Mouse (Mus musculus) liver, embryonic 11.5 days (tissue): ENCODE measurements at regions not wholly inside any gene's neighbourhood (a gene's known extent, or its start where the extent isn't known, plus 50 kb on each side); places are given as distances from the start of the nearest gene placed in this dataset.

ENCODE experiments used
- ATAC-seq: fragments of 200-750 bp; cut with Nextera tagmentation; replicated peaks from 2 replicates; pipeline ENCODE4 v1.8.0; 2017; ENCODE audit warnings: moderate number of reproducible peaks, mild to moderate bottlenecking, moderate TSS enrichment, moderate library complexity; ENCODE audit not compliant: low FRiP score
- DNase-seq: peaks from one replicate; pipeline ENCODE4 v3.0.0-alpha.2; 2017; ENCODE audit warnings: low spot score
- H3K27ac ChIP-seq: fragments of 300-500 bp; sonication (generic); 2 replicates; pipeline ENCODE4 v1.5.1; 2014; ENCODE audit warnings: mild to moderate bottlenecking, low read depth, low read length, control low read depth
- H3K27me3 ChIP-seq: fragments of 300-500 bp; sonication (generic); replicated peaks from 2 replicates; pipeline ENCODE4 v1.6.1; 2014; ENCODE audit warnings: low read length, mixed read lengths; ENCODE audit not compliant: control insufficient read depth, insufficient read depth
- H3K36me3 ChIP-seq: fragments of 300-500 bp; sonication (generic); 2 replicates; pipeline ENCODE4 v1.6.1; 2014; ENCODE audit warnings: mild to moderate bottlenecking, low read length, moderate library complexity, mixed read lengths; ENCODE audit not compliant: control insufficient read depth, insufficient read depth
- H3K4me1 ChIP-seq: fragments of 300-500 bp; sonication (generic); replicated peaks from 2 replicates; pipeline ENCODE4 v1.6.1; 2014; ENCODE audit warnings: low read length, mixed read lengths; ENCODE audit not compliant: control insufficient read depth, insufficient read depth
- H3K4me2 ChIP-seq: fragments of 300-500 bp; sonication (generic); 2 replicates; pipeline ENCODE4 v1.6.1; 2014; ENCODE audit warnings: mild to moderate bottlenecking, control low read depth, moderate library complexity
- H3K4me3 ChIP-seq: fragments of 300-500 bp; sonication (generic); 2 replicates; pipeline ENCODE4 v1.5.1; 2014; ENCODE audit warnings: low read depth, low read length, control low read depth
- H3K9ac ChIP-seq: fragments of 300-500 bp; sonication (generic); 2 replicates; pipeline ENCODE4 v1.6.1; 2014; ENCODE audit warnings: low read depth, low read length, control low read depth
- H3K9me3 ChIP-seq: fragments of 300-500 bp; sonication (generic); 2 replicates; pipeline ENCODE4 v1.6.1; 2016; ENCODE audit warnings: low read length, inconsistent platforms, mixed read lengths; ENCODE audit not compliant: control insufficient read depth
- WGBS: fragments of 180-500 bp; shearing (Covaris S2); extraction: QIAGEN DNeasy Blood & Tissue Kit; methylation state at CpG from one replicate; pipeline ENCODE4 v1.1.7; 2014; 5-methylcytosine and 5-hydroxymethylcytosine counted together

GRCm38 (mm10) chr13:107812014-107812413 is 232.2 kb upstream of the Smim15 start:
- H3K9me3 ChIP-seq: no peaks in the 10 kb centered on the region
- no peaks in the 10 kb centered on the region for H3K27me3 ChIP-seq
- no peaks in the 10 kb centered on the region for H3K36me3 ChIP-seq
- DNase-seq: no peak
- 0 out of 2 replicates have a peak, but pooled peaks cover 3% of the 10 kb centered on the region for H3K4me1 ChIP-seq
- no peak overlapping the region for H3K4me2 ChIP-seq
- H3K9ac ChIP-seq: no peak overlapping the region
- H3K4me3 ChIP-seq: no peak overlapping the region
- 66% methylated on average over 5 of the region's 5 CpGs for WGBS
- no peak overlapping the region for H3K27ac ChIP-seq
- no peak for ATAC-seq

DNA sequence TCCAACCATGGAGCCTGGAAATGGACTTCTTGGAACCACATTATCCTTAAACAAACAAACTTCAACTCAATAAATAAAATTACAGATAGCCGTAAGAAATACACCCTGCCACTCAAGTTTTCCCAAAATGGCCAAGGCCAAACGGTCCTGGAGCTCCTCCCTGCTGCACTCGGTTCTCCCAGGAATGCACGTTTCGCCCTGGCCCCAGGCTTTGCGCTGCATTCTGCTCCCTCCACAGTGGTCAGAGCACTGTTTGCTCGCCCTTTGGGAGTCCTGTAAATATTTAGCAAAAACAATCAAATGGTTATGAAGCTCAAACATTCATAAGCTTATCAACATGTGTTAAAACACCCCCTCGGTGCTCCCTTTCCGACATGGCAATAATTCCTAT is 233.4 kb upstream of the Smim15 start:
- no peak for DNase-seq
- no peak overlapping the region for H3K27ac ChIP-seq
- 72% methylated on average over 9 of the region's 9 CpGs for WGBS

DNA sequence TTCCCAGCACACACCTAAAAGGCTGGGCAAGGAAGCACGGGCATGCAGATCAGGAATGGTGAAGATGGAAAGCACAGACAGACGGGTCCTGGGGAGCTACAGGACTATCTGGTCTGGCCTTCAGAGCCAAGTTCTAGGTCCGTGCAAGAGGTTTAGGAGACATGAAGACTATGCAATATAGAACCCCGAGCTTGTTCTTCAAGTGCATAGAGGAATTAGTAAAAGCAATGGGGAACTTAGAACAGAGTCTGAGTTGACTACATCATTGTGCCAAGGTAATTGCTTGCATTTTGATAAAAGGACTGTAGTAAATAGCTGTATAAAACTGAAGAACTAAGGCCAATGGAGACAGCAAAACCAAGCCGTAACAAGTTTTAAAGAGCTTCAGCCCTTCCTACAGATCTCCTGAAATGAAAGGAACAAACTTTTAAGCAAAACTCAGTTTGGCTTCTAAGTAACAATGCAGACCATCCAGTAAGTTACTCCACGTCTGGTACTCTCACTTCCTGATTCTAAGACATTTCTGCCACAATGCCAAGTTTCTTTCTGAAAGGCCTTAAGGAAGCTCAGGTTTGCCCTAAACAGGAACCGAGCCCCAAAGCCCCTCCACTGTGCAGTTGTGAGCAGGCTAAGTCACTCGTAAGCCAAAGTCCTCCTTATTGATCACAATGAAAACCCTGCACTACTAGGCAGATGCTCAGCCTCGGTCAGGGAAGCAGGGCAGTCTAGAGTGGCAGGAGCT is 234.0 kb upstream of the Smim15 start:
- Histone ChIP-seq H3K4me1 (0 out of 2 replicates have a peak, but pooled peaks cover 3% of the 10 kb centered on the region), H3K4me2 (no peak overlapping the region), H3K9ac (no peak overlapping the region), H3K36me3 (no peaks in the 10 kb centered on the region), H3K27ac (no peak overlapping the region), H3K27me3 (no peaks in the 10 kb centered on the region), H3K9me3 (no peaks in the 10 kb centered on the region), H3K4me3 (no peak overlapping the region)
- 72% methylated on average over 9 of the region's 9 CpGs for WGBS
- DNase-seq: no peak
- ATAC-seq: no peak

More for the DNA sequence above, 233.4 kb upstream of the Smim15 start:
- H3K4me1 ChIP-seq: 0 out of 2 replicates have a peak, but pooled peaks cover 3% of the 10 kb centered on the region
- no peaks in the 10 kb centered on the region for H3K36me3 ChIP-seq
- H3K4me3 ChIP-seq: no peak overlapping the region
- H3K9ac ChIP-seq: no peak overlapping the region
- no peaks in the 10 kb centered on the region for H3K9me3 ChIP-seq
- ATAC-seq: no peak
- no peak overlapping the region for H3K4me2 ChIP-seq
- no peaks in the 10 kb centered on the region for H3K27me3 ChIP-seq

DNA sequence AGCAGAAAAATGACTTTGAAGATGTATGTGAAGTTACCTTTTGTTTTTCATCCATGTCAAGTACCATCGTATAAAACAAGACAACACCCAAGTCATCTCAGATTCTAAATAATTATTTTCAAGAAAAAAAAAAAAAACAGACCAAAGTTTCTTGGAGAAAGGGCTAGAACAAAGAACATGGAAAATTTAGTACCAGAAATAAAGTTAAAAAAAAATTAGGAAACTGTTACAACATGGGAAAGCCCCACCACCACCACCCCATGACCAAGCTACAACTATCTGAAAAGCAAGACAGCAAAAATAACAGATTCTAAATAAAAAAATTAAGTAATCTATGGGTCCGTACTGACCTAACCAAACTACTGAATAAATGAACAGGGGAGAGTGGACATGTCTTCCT is 235.3 kb upstream of the Smim15 start:
- Histone ChIP-seq H3K4me3 (no peak overlapping the region), H3K36me3 (no peaks in the 10 kb centered on the region), H3K4me2 (no peak overlapping the region), H3K27me3 (no peaks in the 10 kb centered on the region), H3K4me1 (0 out of 2 replicates have a peak, but pooled peaks cover 3% of the 10 kb centered on the region), H3K27ac (no peak overlapping the region), H3K9ac (no peak overlapping the region), H3K9me3 (no peaks in the 10 kb centered on the region)
- 81% methylated on average over 2 of the region's 2 CpGs for WGBS
- ATAC-seq: no peak
- DNase-seq: no peak

GRCm38 (mm10) chr13:107804418-107804817 is 239.8 kb upstream of the Smim15 start:
- DNase-seq (no peak), ATAC-seq (no peak)
- Histone ChIP-seq H3K36me3 (no peaks in the 10 kb centered on the region), H3K4me1 (0 out of 2 replicates have a peak, but pooled peaks cover under 1% of the 10 kb centered on the region), H3K4me3 (no peak overlapping the region), H3K9ac (no peak overlapping the region), H3K4me2 (no peak overlapping the region), H3K27ac (no peak overlapping the region), H3K27me3 (no peaks in the 10 kb centered on the region), H3K9me3 (no peaks in the 10 kb centered on the region)
- 85% methylated on average over 1 of the region's 1 CpGs for WGBS

DNA sequence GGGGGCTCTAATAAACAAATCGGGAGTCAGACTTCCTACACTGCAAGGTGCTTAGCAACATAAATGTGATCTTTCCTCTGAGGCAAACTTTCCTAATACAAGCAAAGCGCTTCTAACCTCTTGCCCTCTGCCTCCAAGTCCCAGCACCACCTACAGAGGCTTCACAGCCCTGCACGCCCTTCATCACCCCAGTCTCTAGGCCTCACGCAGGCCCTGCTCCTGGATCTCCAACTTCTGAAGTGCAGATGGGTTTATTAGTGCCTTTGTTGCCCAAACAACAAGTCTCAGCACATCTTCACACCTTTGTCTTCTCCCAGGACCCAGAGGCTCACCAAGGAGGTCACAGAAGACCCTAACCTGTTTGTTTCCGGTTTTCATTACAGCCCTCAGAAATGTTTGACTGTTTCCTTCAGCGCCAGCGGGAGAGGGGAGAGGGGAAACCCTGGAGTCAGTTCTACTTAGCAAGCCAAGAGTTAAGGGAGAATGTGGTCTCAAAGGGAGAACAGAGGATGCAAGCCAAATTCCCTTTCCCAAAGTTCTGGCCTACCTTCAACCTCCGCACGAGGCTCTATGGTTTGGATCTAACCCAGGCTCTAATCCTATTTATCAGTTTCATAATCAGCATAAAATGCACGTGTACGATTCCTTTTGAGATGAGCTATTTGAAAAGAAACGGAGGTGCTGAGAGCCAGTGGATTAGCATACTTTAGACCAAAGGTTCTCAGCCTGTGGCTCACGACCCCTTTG is 244.9 kb upstream of the Smim15 start:
- Histone ChIP-seq H3K36me3 (no peaks in the 10 kb centered on the region), H3K9me3 (no peaks in the 10 kb centered on the region), H3K4me3 (no peak overlapping the region), H3K4me1 (peaks cover 5% of the 10 kb centered on the region), H3K9ac (no peak overlapping the region), H3K4me2 (no peak overlapping the region), H3K27me3 (no peaks in the 10 kb centered on the region), H3K27ac (no peak overlapping the region)
- DNase-seq (no peak), ATAC-seq (no peak)
- WGBS: 49% methylated on average over 13 of the region's 13 CpGs

- H3K9ac ChIP-seq: no peak overlapping the region
- H3K27ac ChIP-seq: no peak overlapping the region
- H3K36me3 ChIP-seq: no peaks in the 10 kb centered on the region
- DNase-seq (no peak), ATAC-seq (no peak)
- no peaks in the 10 kb centered on the region for H3K27me3 ChIP-seq
- H3K4me3 ChIP-seq: no peak overlapping the region
- H3K9me3 ChIP-seq: no peaks in the 10 kb centered on the region
- no peak overlapping the region for H3K4me2 ChIP-seq
- WGBS: 71% methylated on average over 7 of the region's 7 CpGs
- peaks cover 8% of the 10 kb centered on the region for H3K4me1 ChIP-seq
These were observed 246.1 kb upstream of the Smim15 start for GRCm38 (mm10) chr13:107798144-107798543.

GRCm38 (mm10) chr13:107795516-107795915 is 248.7 kb upstream of the Smim15 start:
- no peak overlapping the region for H3K27ac ChIP-seq
- no peaks in the 10 kb centered on the region for H3K27me3 ChIP-seq
- peaks cover 8% of the 10 kb centered on the region for H3K4me1 ChIP-seq
- H3K9ac ChIP-seq: no peak overlapping the region
- no peaks in the 10 kb centered on the region for H3K36me3 ChIP-seq
- no peak overlapping the region for H3K4me2 ChIP-seq
- 85% methylated on average over 3 of the region's 3 CpGs for WGBS
- ATAC-seq (no peak), DNase-seq (no peak)
- no peaks in the 10 kb centered on the region for H3K9me3 ChIP-seq
- H3K4me3 ChIP-seq: no peak overlapping the region

DNA sequence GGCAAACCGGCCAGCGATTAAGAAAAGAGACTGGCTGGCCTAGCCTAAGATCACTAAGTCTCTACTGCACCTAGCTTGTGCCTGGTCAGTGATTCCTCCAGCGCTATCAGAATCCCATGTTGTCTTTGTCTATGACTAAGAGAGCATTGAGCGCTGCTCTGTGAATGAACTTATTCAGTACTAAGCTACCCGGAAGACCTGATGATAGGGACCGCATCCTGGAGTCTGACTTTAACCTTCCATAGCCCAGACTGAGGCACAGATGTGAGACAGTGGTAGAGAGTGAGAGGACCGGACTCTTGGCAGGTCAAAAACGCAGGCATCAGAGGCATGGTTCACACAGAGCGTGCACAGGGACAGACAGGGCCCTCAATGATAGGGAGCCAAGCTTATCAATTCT is 252.5 kb upstream of the Smim15 start:
- DNase-seq: no peak
- Histone ChIP-seq H3K4me1 (peaks cover 3% of the 10 kb centered on the region), H3K36me3 (no peaks in the 10 kb centered on the region), H3K27ac (no peak overlapping the region), H3K4me2 (no peak overlapping the region), H3K27me3 (no peaks in the 10 kb centered on the region), H3K9me3 (no peaks in the 10 kb centered on the region), H3K9ac (no peak overlapping the region), H3K4me3 (no peak overlapping the region)
- 75% methylated on average over 9 of the region's 9 CpGs for WGBS
- no peak for ATAC-seq
